Mouse (Mus musculus) ES-E14 (cell line): ENCODE results near the gene Dock10. TPM values are rescaled to one million over a fixed set of nuclear protein-coding genes. Genes with fewer than 3 reads are reported as not detected.

ENCODE experiments used
- DNase-seq: peaks from one replicate; pipeline ENCODE4 v3.0.0-alpha.2; 2013; ENCODE audit warnings: low read depth, low spot score
- H3K27ac ChIP-seq: 2 replicates; pipeline ENCODE4 v1.5.1; 2012; ENCODE audit warnings: low read depth, mild to moderate bottlenecking, low read length, moderate library complexity, mixed read lengths; ENCODE audit not compliant: poor library complexity, insufficient read depth, severe bottlenecking
- H3K36me3 ChIP-seq: 2 replicates; pipeline ENCODE4 v1.6.1; 2012; ENCODE audit warnings: mild to moderate bottlenecking, low read length, moderate library complexity, mixed read lengths; ENCODE audit not compliant: control insufficient read depth, poor library complexity, insufficient read depth, severe bottlenecking
- H3K4me1 ChIP-seq, 2 experiments: fragments of 150-350 bp in 1 of 2; sonication (generic) in 1 of 2; 2 replicates each; pipeline ENCODE4 v1.6.1; 2012; ENCODE audit warnings: low read length in 2 of 2, mild to moderate bottlenecking in 1 of 2, mixed read lengths in 1 of 2; ENCODE audit not compliant: control insufficient read depth in 2 of 2, insufficient read depth in 2 of 2, poor library complexity in 1 of 2
- H3K4me3 ChIP-seq, 2 experiments: fragments of 150-350 bp in 1 of 2; sonication (generic) in 1 of 2; 2 replicates each; pipeline ENCODE4 v1.5.1; 2012; ENCODE audit warnings: low read length in 2 of 2, low read depth in 1 of 2, mild to moderate bottlenecking in 1 of 2, mixed read lengths in 1 of 2; ENCODE audit not compliant: insufficient read depth in 1 of 2, poor library complexity in 1 of 2, severe bottlenecking in 1 of 2
- H3K9ac ChIP-seq: 2 replicates; pipeline ENCODE4 v1.6.1; 2012; ENCODE audit warnings: low read depth, mild to moderate bottlenecking, low read length, mixed read lengths; ENCODE audit not compliant: poor library complexity, insufficient read depth, severe bottlenecking
- H3K9me3 ChIP-seq: fragments of 150-350 bp; sonication (generic); 2 replicates; pipeline ENCODE4 v1.6.1; 2012; ENCODE audit warnings: low read depth, mild to moderate bottlenecking, low read length; ENCODE audit not compliant: control insufficient read depth, insufficient read depth
- CHD2 ChIP-seq: IDR thresholded peaks from 2 replicates; pipeline ENCODE4 v1.6.1; 2014; ENCODE audit warnings: mild to moderate bottlenecking, low read depth, low read length, inconsistent platforms
- HCFC1 ChIP-seq: IDR thresholded peaks from 2 replicates; pipeline ENCODE4 v1.6.1; 2012; ENCODE audit warnings: low read length, inconsistent platforms, borderline replicate concordance; ENCODE audit not compliant: insufficient read depth
- MAFK ChIP-seq: IDR thresholded peaks from 2 replicates; pipeline ENCODE4 v1.6.1; 2014; ENCODE audit warnings: mild to moderate bottlenecking, low read depth, low read length, inconsistent platforms; ENCODE audit not compliant: insufficient read depth
- ZC3H11A ChIP-seq: IDR thresholded peaks from 2 replicates; pipeline ENCODE4 v1.6.1; 2012; ENCODE audit warnings: low read depth, mild to moderate bottlenecking, inconsistent platforms, low read length, borderline replicate concordance
- ZNF384 ChIP-seq: IDR thresholded peaks from 2 replicates; pipeline ENCODE4 v1.6.1; 2012; ENCODE audit warnings: low read depth, low read length, inconsistent platforms
- in situ Hi-C, 2 experiments: fragments of 600-800 bp; cut with MboI; formaldehyde crosslinking; loops; one replicate each; pipeline ENCODE4 v1.15.1; 2025; ENCODE audit warnings: low sequenced_read_pairs in 2 of 2, inconsistent platforms in 1 of 2; ENCODE audit not compliant: unreplicated experiment in 2 of 2
- total RNA-seq: library from RNA; depleted of rRNA; stranded (reverse); fragments of 300-350 nt; gene quantifications from 2 replicates; pipeline ENCODE4 v1.2.3, GENCODE M21; 2012

Dock10 gene
- total RNA-seq, 1 experiment = 0.67 TPM

DNA sequence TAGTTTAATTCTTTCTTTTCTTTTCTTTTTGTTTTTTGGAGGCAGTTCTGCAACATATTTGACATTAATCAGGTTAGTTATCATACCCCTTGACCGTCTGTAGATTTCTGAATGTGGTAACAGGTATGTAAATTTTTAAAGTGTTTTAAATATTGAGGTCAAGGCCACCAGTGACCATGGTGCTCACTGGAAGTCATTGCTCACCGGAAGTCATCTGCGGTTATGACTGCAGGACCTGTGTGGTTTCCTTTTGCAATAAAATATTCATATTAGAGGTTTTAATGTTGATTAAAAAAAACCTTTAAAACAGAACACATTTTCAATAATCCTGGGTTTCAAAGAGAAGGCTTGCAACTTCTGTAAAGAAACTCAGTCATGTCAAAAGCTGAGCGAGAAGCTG lies 28.2 kb downstream of the Dock10 start:
- in situ Hi-C loops = no loop called here

DNA sequence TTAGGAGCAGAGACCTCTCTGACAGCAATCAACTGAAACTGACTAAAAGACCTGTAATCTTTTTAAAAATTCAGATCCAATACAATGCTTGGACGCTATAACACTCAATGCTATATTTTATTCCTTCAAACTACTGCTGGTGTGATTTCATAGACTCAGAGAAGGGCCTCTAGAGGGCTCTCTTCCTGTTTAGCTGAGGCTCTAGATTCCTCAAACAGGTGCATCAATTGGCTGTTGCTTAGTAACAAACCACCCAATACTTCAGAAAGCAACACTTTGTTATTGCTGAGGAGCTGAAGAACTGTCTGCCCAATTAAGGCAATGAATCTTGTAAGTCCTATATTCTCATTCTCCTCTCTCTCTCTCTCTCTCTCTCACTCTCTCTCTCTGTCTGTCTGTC lies 30.1 kb downstream of the Dock10 start:
- TF ChIP-seq ZC3H11A (no peak), HCFC1 (no peak), MAFK (no peak), CHD2 (no peak), ZNF384 (no peak)
- Histone ChIP-seq H3K9ac (no peak overlapping the region), H3K4me3 (no peak overlapping the region), H3K27ac (no peak overlapping the region), H3K36me3 (no peaks in the 10 kb centered on the region), H3K4me1 (no peaks in the 10 kb centered on the region), H3K9me3 (no peaks in the 10 kb centered on the region)
- no peak for DNase-seq
- in situ Hi-C loops = no loop called here

More for the DNA sequence above, 28.2 kb downstream of the Dock10 start:
- TF ChIP-seq HCFC1 (no peak), ZNF384 (no peak), ZC3H11A (no peak), MAFK (no peak), CHD2 (no peak)
- no peaks in the 10 kb centered on the region for H3K4me1 ChIP-seq
- no peaks in the 10 kb centered on the region for H3K36me3 ChIP-seq
- no peak overlapping the region for H3K9ac ChIP-seq
- H3K9me3 ChIP-seq = no peaks in the 10 kb centered on the region
- no peak overlapping the region for H3K27ac ChIP-seq
- H3K4me3 ChIP-seq = no peak overlapping the region
- DNase-seq = no peak

DNA sequence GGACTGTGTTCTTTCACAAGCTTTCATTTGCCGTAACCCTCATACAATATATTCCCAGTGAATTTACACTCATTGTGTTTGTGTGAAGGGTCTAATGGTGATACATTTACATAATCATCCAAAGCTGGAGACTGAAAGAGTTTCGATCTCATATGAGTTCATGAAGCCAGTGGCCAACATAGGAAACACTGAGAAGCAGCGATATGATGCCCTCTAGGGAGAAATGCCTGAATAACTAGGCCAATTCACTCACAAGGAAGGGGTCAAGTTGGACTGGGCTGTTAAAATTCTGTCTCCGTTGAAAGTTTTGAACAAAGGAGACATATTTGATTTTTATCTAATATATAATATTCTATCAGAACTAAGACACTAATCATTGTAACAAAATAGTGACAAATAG lies 30.9 kb downstream of the Dock10 start:
- H3K4me1 ChIP-seq = no peaks in the 10 kb centered on the region
- no peak for DNase-seq
- no peaks in the 10 kb centered on the region for H3K36me3 ChIP-seq
- no peak overlapping the region for H3K27ac ChIP-seq
- H3K4me3 ChIP-seq = no peak overlapping the region
- H3K9ac ChIP-seq = no peak overlapping the region
- TF ChIP-seq CHD2 (no peak), MAFK (no peak), ZNF384 (no peak), ZC3H11A (no peak), HCFC1 (no peak)
- in situ Hi-C loops = no loop called here
- H3K9me3 ChIP-seq = no peaks in the 10 kb centered on the region

DNA sequence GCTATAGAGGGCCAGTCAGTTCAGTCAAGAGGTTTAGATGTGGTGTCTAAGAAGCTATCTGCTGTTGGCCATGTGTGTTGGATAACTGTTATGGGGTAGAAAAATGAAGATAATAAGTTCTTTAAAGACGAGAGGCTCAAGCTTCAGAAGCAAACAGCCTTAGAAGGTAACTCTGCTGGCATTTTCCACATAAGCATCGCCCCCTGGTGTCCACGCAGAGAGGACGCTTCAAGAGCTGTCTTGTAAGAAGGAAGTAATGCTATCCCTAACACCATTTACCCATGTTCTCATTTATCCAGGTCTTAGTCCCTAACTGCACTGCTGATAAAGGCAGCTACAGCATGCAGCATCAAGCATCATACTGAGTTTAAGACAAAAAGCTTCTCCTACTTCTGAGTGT lies 35.7 kb downstream of the Dock10 start:
- no peaks in the 10 kb centered on the region for H3K9me3 ChIP-seq
- in situ Hi-C loops = no loop called here
- no peak overlapping the region for H3K27ac ChIP-seq
- TF ChIP-seq MAFK = no peak
- no peak for TF ChIP-seq ZNF384
- TF ChIP-seq ZC3H11A = no peak
- TF ChIP-seq CHD2 = no peak
- no peak for TF ChIP-seq HCFC1
- DNase-seq = peak; percentile 13
- H3K4me1 ChIP-seq = no peaks in the 10 kb centered on the region
- H3K9ac ChIP-seq = no peak overlapping the region
- no peak overlapping the region for H3K4me3 ChIP-seq
- no peaks in the 10 kb centered on the region for H3K36me3 ChIP-seq

DNA sequence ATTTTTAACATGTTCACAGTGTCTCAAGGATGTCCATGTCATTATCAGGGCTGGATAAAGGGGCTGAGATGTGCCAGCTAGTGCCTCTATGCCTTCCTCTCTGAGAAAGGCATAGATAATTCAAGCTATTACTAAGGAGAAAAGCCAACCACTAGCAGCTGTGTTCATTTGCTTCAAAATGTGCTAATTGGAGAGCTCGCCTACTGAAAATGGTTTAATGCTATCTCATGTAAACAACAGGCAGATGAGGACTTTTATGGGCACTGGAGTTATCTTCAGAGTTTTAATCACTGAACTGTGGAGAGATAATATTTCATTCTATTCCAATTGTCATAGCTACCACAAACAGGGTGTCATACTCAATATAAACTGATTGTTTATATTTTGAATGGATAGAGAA lies 36.3 kb downstream of the Dock10 start:
- H3K36me3 ChIP-seq = no peaks in the 10 kb centered on the region
- TF ChIP-seq ZNF384 = no peak
- no peak for TF ChIP-seq MAFK
- no peak for TF ChIP-seq ZC3H11A
- no peak for TF ChIP-seq HCFC1
- TF ChIP-seq CHD2 = no peak
- no peak overlapping the region for H3K9ac ChIP-seq
- in situ Hi-C loops = no loop called here
- H3K27ac ChIP-seq = no peak overlapping the region
- no peak overlapping the region for H3K4me3 ChIP-seq
- no peaks in the 10 kb centered on the region for H3K4me1 ChIP-seq
- H3K9me3 ChIP-seq = no peaks in the 10 kb centered on the region
- no peak for DNase-seq
